Mouse (Mus musculus): ENCODE measurements around the gene Slirp. TPM values are rescaled to one million over a fixed set of nuclear protein-coding genes. Genes with fewer than 3 reads are reported as not detected.

Slirp gene
- polyA plus RNA-seq, 1 experiment from 2014 or later, result 248 TPM

- no peak for ATAC-seq (ENCODE audit: low FRiP score)
- H3K9me3 ChIP-seq (ENCODE audit: control insufficient read depth, low read length), result no peaks in the 10 kb centered on the region
- H3K27me3 ChIP-seq (ENCODE audit: control insufficient read depth, insufficient read depth, low read length), result no peaks in the 10 kb centered on the region
- H3K4me1 ChIP-seq (replicated peaks; ENCODE audit: control insufficient read depth, insufficient read depth, low read length), result peaks cover 5% of the 10 kb centered on the region
- no peak overlapping the region for H3K4me2 ChIP-seq (replicated peaks)
- H3K4me3 ChIP-seq (replicated peaks; ENCODE audit: low read length), result no peak overlapping the region
- no peak overlapping the region for H3K9ac ChIP-seq
- WGBS, result 22% methylated on average over 3 of the region's 3 CpGs
- H3K36me3 ChIP-seq (replicated peaks; ENCODE audit: control insufficient read depth, insufficient read depth), result peaks cover 47% of the 10 kb centered on the region
- no peak for DNase-seq (ENCODE audit: low spot score)
- peak overlapping the region; percentile 38; the same call in 1 of the 2 replicates for H3K27ac ChIP-seq
Measured at GRCm38 (mm10) chr12:87424516-87424915, 19.2 kb upstream of the Slirp start.

- Histone ChIP-seq H3K36me3 (replicated peaks; ENCODE audit: control insufficient read depth, insufficient read depth) (peaks cover 66% of the 10 kb centered on the region), H3K4me3 (replicated peaks; ENCODE audit: low read length) (no peak overlapping the region), H3K9ac (no peak overlapping the region), H3K4me2 (replicated peaks) (no peak overlapping the region), H3K9me3 (ENCODE audit: control insufficient read depth, low read length) (no peaks in the 10 kb centered on the region), H3K4me1 (replicated peaks; ENCODE audit: control insufficient read depth, insufficient read depth, low read length) (no peaks in the 10 kb centered on the region; the same call in 1 of the 2 replicates), H3K27ac (no peak overlapping the region), H3K27me3 (ENCODE audit: control insufficient read depth, insufficient read depth, low read length) (no peaks in the 10 kb centered on the region)
- ATAC-seq (ENCODE audit: low FRiP score), result no peak
- no peak for DNase-seq (ENCODE audit: low spot score)
- 93% methylated on average over 5 of the region's 5 CpGs for WGBS
Measured at GRCm38 (mm10) chr12:87426354-87427031, 17.2 kb upstream of the Slirp start.

- ATAC-seq (ENCODE audit: low FRiP score) (no peak), DNase-seq (ENCODE audit: low spot score) (no peak)
- no peaks in the 10 kb centered on the region for H3K27me3 ChIP-seq (ENCODE audit: control insufficient read depth, insufficient read depth, low read length)
- no peak overlapping the region for H3K4me3 ChIP-seq (replicated peaks; ENCODE audit: low read length)
- no peaks in the 10 kb centered on the region; the same call in 1 of the 2 replicates for H3K4me1 ChIP-seq (replicated peaks; ENCODE audit: control insufficient read depth, insufficient read depth, low read length)
- H3K9me3 ChIP-seq (ENCODE audit: control insufficient read depth, low read length), result no peaks in the 10 kb centered on the region
- no peak overlapping the region for H3K4me2 ChIP-seq (replicated peaks)
- peaks cover 80% of the 10 kb centered on the region for H3K36me3 ChIP-seq (replicated peaks; ENCODE audit: control insufficient read depth, insufficient read depth)
- no peak overlapping the region for H3K27ac ChIP-seq
- no peak overlapping the region for H3K9ac ChIP-seq
- 92% methylated on average over 2 of the region's 2 CpGs for WGBS
Measured at GRCm38 (mm10) chr12:87428295-87428694, 15.4 kb upstream of the Slirp start.

- Histone ChIP-seq H3K27me3 (ENCODE audit: control insufficient read depth, insufficient read depth, low read length) (no peaks in the 10 kb centered on the region), H3K4me3 (replicated peaks; ENCODE audit: low read length) (no peak overlapping the region), H3K4me1 (replicated peaks; ENCODE audit: control insufficient read depth, insufficient read depth, low read length) (no peaks in the 10 kb centered on the region; the same call in 1 of the 2 replicates), H3K36me3 (replicated peaks; ENCODE audit: control insufficient read depth, insufficient read depth) (peaks cover 86% of the 10 kb centered on the region), H3K4me2 (replicated peaks) (no peak overlapping the region), H3K27ac (no peak overlapping the region), H3K9me3 (ENCODE audit: control insufficient read depth, low read length) (no peaks in the 10 kb centered on the region), H3K9ac (no peak overlapping the region)
- DNase-seq (ENCODE audit: low spot score) (no peak), ATAC-seq (ENCODE audit: low FRiP score) (no peak)
- 86% methylated on average over 8 of the region's 8 CpGs for WGBS
Measured at GRCm38 (mm10) chr12:87428885-87429284, 14.8 kb upstream of the Slirp start.

GRCm38 (mm10) chr12:87442177-87443114 lies 1.2 kb upstream of the Slirp start:
- peaks cover 21% of the 10 kb centered on the region for H3K4me1 ChIP-seq (replicated peaks; ENCODE audit: control insufficient read depth, insufficient read depth, low read length)
- DNase-seq (ENCODE audit: low spot score) (no peak), ATAC-seq (ENCODE audit: low FRiP score) (no peak)
- WGBS, result 36% methylated on average over 12 of the region's 12 CpGs
- H3K9me3 ChIP-seq (ENCODE audit: control insufficient read depth, low read length), result no peaks in the 10 kb centered on the region
- no peaks in the 10 kb centered on the region for H3K27me3 ChIP-seq (ENCODE audit: control insufficient read depth, insufficient read depth, low read length)
- peak overlapping the region; percentile 87 for H3K4me2 ChIP-seq (replicated peaks)
- H3K4me3 ChIP-seq (replicated peaks; ENCODE audit: low read length), result peak overlapping the region; percentile 78
- H3K9ac ChIP-seq, result peak overlapping the region; percentile 80
- H3K36me3 ChIP-seq (replicated peaks; ENCODE audit: control insufficient read depth, insufficient read depth), result peaks cover 53% of the 10 kb centered on the region
- no peak overlapping the region for H3K27ac ChIP-seq

GRCm38 (mm10) chr12:87443115-87443699 lies 489 bp upstream of the Slirp start:
- Histone ChIP-seq H3K36me3 (replicated peaks; ENCODE audit: control insufficient read depth, insufficient read depth) (peaks cover 53% of the 10 kb centered on the region), H3K27me3 (ENCODE audit: control insufficient read depth, insufficient read depth, low read length) (no peaks in the 10 kb centered on the region), H3K4me1 (replicated peaks; ENCODE audit: control insufficient read depth, insufficient read depth, low read length) (peaks cover 21% of the 10 kb centered on the region), H3K4me2 (replicated peaks) (peak overlapping the region; percentile 87), H3K9me3 (ENCODE audit: control insufficient read depth, low read length) (no peaks in the 10 kb centered on the region), H3K4me3 (replicated peaks; ENCODE audit: low read length) (peak overlapping the region; percentile 78), H3K27ac (peak overlapping the region; percentile 82), H3K9ac (peak overlapping the region; percentile 80)
- DNase-seq (ENCODE audit: low spot score) (peak; percentile 27), ATAC-seq (ENCODE audit: low FRiP score) (peak; percentile 90)
- WGBS, result under 1% methylated on average over 33 of the region's 33 CpGs

GRCm38 (mm10) chr12:87444211-87444610 lies 515 bp downstream of the Slirp start:
- ATAC-seq (ENCODE audit: low FRiP score) (peak; percentile 1; the same call in 1 of the 2 replicates), DNase-seq (ENCODE audit: low spot score) (peak; percentile 42)
- H3K4me3 ChIP-seq (replicated peaks; ENCODE audit: low read length), result peak overlapping the region; percentile 78
- H3K27ac ChIP-seq, result no peak overlapping the region
- peak overlapping the region; percentile 80 for H3K9ac ChIP-seq
- H3K9me3 ChIP-seq (ENCODE audit: control insufficient read depth, low read length), result no peaks in the 10 kb centered on the region
- no peaks in the 10 kb centered on the region for H3K27me3 ChIP-seq (ENCODE audit: control insufficient read depth, insufficient read depth, low read length)
- 4% methylated on average over 16 of the region's 16 CpGs for WGBS
- peak overlapping the region; percentile 87 for H3K4me2 ChIP-seq (replicated peaks)
- H3K4me1 ChIP-seq (replicated peaks; ENCODE audit: control insufficient read depth, insufficient read depth, low read length), result peaks cover 21% of the 10 kb centered on the region
- peaks cover 53% of the 10 kb centered on the region for H3K36me3 ChIP-seq (replicated peaks; ENCODE audit: control insufficient read depth, insufficient read depth)

GRCm38 (mm10) chr12:87449456-87449855 lies 5.8 kb downstream of the Slirp start:
- ATAC-seq (ENCODE audit: low FRiP score) (no peak), DNase-seq (ENCODE audit: low spot score) (no peak)
- Histone ChIP-seq H3K4me3 (replicated peaks; ENCODE audit: low read length) (no peak overlapping the region), H3K27me3 (ENCODE audit: control insufficient read depth, insufficient read depth, low read length) (no peaks in the 10 kb centered on the region), H3K27ac (no peak overlapping the region), H3K9ac (no peak overlapping the region), H3K4me1 (replicated peaks; ENCODE audit: control insufficient read depth, insufficient read depth, low read length) (peaks cover 6% of the 10 kb centered on the region), H3K9me3 (ENCODE audit: control insufficient read depth, low read length) (no peaks in the 10 kb centered on the region), H3K4me2 (replicated peaks) (no peak overlapping the region), H3K36me3 (replicated peaks; ENCODE audit: control insufficient read depth, insufficient read depth) (peaks cover 81% of the 10 kb centered on the region)
- 93% methylated on average over 9 of the region's 9 CpGs for WGBS
